Mouse (Mus musculus) central nervous system, embryonic 14 days (tissue): ENCODE data around the gene Vmn2r97. TPM values are rescaled to one million over a fixed set of nuclear protein-coding genes. Genes with fewer than 3 reads are reported as not detected.

Experiments used
- polyA plus RNA-seq: library from polyadenylated mRNA; depleted of rRNA; stranded (reverse); fragments of >200 nt; gene quantifications from 2 replicates; pipeline ENCODE4 v1.2.3, GENCODE M21; 2012; rRNA removed

Vmn2r97 gene
- not detected in 2 replicates for polyA plus RNA-seq

GRCm38 (mm10) chr17:18914000-18914399, at the start of gene Vmn2r97:
Gene Vmn2r97 (plus strand): TSS chr17:18914300.

Other genes with a start within 250 kb of the Vmn2r97 start
- gene Vmn2r98, start 139.2 kb downstream of the Vmn2r97 start, polyA plus RNA-seq = not detected in 2 replicates